Mouse (Mus musculus): Measurements from ENCODE around the gene Ppp1r1c. TPM values are rescaled to one million over a fixed set of nuclear protein-coding genes. Genes with fewer than 3 reads are reported as not detected.

The Ppp1r1c gene
- polyA plus RNA-seq, 1 experiment from 2014 or later, result not detected

DNA sequence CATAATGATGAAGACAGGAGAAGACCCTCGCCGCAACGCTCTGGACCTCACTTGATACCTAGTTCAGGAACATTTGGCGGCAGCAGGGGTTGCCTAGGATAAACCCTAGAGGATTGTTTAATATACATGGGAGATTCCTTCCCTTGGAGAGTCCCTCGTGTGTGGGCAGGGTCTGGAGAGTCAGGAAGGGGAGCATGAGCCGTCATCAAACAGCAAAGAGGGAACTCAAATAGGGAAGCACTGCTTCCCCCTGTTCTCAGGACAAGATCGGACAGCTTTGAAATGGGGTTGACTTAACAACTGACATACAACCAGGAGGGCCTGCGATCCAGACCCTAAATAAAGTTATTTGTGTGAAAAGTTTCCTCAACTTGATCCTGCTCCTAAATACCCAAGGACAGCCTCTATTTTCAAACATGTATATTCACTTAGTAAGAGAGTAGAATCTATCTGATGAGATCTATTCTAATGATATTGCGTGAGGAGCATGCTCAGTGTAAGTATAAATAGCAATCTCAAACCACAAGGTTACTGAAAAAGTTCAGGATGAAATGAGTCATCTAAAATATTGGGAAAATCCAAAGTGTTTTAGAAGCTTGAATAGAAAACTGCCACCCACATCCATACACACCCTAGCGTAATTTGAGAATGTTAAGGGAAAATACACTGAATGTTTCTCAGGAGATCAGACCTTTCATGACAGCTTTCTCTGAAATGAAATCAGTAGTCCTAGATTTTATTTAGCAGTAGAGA, 10.9 kb upstream of the Ppp1r1c start:
- Histone ChIP-seq H3K4me2 (no peak overlapping the region), H3K9ac (no peak overlapping the region), H3K36me3 (no peaks in the 10 kb centered on the region), H3K9me3 (replicated peaks) (no peaks in the 10 kb centered on the region), H3K4me1 (no peaks in the 10 kb centered on the region), H3K27ac (no peak overlapping the region), H3K27me3 (replicated peaks) (no peaks in the 10 kb centered on the region), H3K4me3 (no peak overlapping the region)
- 54% methylated on average over 10 of the region's 10 CpGs for WGBS (ENCODE audit: insufficient replicate concordance)
- no peak for ATAC-seq

DNA sequence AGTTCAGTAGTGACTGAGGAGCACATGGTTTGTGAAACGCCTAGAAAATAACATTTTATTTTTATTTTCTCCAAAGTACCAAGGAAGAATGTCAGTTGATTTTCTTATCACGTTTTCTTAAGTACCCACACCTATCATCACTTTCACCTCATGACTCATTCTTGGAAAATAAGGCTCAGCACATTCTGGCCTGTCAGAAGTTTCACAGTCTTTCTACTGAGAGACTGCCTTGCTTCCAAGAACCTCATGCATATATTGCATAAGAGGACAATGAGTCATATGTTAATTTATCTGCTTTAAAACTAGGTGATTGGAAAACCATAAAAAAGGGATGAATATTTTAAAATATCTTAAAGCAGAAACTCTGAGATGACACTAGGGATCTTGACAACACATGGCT, 9.4 kb upstream of the Ppp1r1c start:
- ATAC-seq, result no peak
- no peak overlapping the region for H3K27ac ChIP-seq
- H3K4me2 ChIP-seq, result no peak overlapping the region
- H3K36me3 ChIP-seq, result no peaks in the 10 kb centered on the region
- no peak overlapping the region for H3K4me3 ChIP-seq
- 39% methylated on average over 2 of the region's 2 CpGs for WGBS (ENCODE audit: insufficient replicate concordance)
- H3K9ac ChIP-seq, result no peak overlapping the region
- H3K4me1 ChIP-seq, result no peaks in the 10 kb centered on the region
- H3K27me3 ChIP-seq (replicated peaks), result no peaks in the 10 kb centered on the region
- H3K9me3 ChIP-seq (replicated peaks), result no peaks in the 10 kb centered on the region

DNA sequence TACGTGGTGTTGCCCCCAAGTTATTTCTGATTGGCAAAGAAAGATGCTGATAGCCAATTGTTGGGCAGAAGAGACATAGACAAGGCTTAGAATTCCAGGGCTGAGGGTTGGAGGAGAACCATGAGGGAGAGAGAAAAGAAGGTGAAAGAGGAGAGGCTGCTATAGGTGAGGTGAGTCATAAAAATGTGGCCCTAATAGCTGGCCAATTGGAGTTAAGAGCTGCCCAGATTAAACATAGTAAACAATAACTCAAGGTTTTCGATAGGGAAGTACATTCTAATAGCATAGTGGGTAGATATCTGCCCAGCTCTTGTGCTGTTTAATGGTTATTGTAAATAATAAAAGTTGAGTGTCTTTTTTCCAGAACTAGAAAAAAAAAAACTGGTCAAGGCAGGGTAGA, 2.8 kb upstream of the Ppp1r1c start:
- no peak overlapping the region for H3K4me2 ChIP-seq
- no peak overlapping the region for H3K4me3 ChIP-seq
- H3K9ac ChIP-seq, result no peak overlapping the region
- ATAC-seq, result no peak
- no peaks in the 10 kb centered on the region for H3K9me3 ChIP-seq (replicated peaks)
- no peaks in the 10 kb centered on the region for H3K27me3 ChIP-seq (replicated peaks)
- no peak overlapping the region for H3K27ac ChIP-seq
- H3K36me3 ChIP-seq, result no peaks in the 10 kb centered on the region
- H3K4me1 ChIP-seq, result no peaks in the 10 kb centered on the region
- 53% methylated on average over 2 of the region's 2 CpGs for WGBS (ENCODE audit: insufficient replicate concordance)

DNA sequence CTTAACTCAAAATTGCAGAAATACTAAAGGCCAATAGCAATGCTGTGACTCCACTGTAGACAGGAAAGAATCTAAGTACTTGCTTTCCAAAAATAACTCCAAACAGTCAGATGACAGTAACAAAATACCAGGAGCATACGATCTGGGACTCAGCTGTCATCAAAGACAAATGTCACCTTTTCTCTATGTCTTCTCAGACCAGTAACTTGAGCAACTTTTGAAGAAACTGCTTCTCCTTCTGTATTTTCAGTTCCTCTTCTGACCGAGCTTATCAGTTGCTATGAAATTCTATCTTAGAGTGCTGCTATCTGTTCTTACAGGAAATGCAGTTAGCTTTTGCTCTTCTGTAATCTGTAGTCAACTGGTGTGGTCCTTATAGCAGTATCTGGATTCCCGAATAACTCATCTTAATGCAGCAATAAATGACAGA, 6.1 kb downstream of the Ppp1r1c start:
- H3K36me3 ChIP-seq, result no peaks in the 10 kb centered on the region
- no peak overlapping the region for H3K27ac ChIP-seq
- H3K9ac ChIP-seq, result no peak overlapping the region
- 13% methylated on average over 3 of the region's 3 CpGs for WGBS (ENCODE audit: insufficient replicate concordance)
- no peak overlapping the region for H3K4me2 ChIP-seq
- ATAC-seq, result no peak
- H3K4me1 ChIP-seq, result peaks cover 6% of the 10 kb centered on the region; the same call in 1 of the 2 replicates
- H3K27me3 ChIP-seq (replicated peaks), result no peaks in the 10 kb centered on the region
- no peaks in the 10 kb centered on the region for H3K9me3 ChIP-seq (replicated peaks)
- H3K4me3 ChIP-seq, result no peak overlapping the region

DNA sequence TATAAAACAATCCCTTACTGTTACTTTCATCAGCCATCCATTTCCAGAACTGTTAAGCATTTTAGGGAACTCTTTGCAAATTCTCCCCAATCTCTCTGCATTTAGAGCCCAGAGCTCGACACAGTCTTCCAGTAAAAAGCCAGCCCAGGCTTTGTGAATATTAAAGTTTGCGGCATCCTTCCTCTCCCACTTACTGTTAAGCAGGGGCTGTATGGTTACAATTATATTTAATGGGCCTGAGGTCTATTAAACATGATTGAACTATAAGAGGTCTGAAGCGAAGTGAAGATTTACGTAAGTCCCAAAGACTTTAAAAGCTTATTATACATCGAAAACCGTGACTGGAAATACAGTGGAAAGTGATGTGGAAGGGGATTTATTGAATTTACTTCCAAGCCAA, 7.2 kb downstream of the Ppp1r1c start:
- H3K4me1 ChIP-seq, result peaks cover 6% of the 10 kb centered on the region; the same call in 1 of the 2 replicates

DNA sequence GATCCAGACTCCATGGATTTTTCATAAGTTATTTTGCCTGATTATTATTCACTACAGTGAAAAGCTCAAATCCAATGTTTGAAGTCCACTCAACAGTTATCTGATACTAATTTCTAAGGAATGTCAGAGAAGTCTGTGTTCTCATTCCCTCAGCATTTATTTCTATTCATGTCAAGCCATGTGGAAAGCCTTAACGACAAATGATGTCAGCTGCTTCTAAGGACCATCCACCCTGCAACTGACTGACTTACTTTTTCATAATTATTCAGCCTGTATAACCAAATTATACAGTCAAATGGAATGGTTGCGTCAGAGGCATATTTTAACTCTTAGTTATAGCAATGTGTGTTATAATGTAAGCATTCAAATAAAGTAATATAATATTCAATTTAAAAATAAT, 8.3 kb downstream of the Ppp1r1c start:
- no peak overlapping the region for H3K27ac ChIP-seq
- 69% methylated on average over 2 of the region's 2 CpGs for WGBS (ENCODE audit: insufficient replicate concordance)
- no peaks in the 10 kb centered on the region for H3K9me3 ChIP-seq (replicated peaks)
- no peaks in the 10 kb centered on the region for H3K36me3 ChIP-seq
- ATAC-seq, result no peak
- H3K4me1 ChIP-seq, result peaks cover 6% of the 10 kb centered on the region; the same call in 1 of the 2 replicates
- no peak overlapping the region for H3K4me2 ChIP-seq
- H3K4me3 ChIP-seq, result no peak overlapping the region
- no peaks in the 10 kb centered on the region for H3K27me3 ChIP-seq (replicated peaks)
- no peak overlapping the region for H3K9ac ChIP-seq

More for the DNA sequence above, 7.2 kb downstream of the Ppp1r1c start:
- no peak overlapping the region for H3K4me2 ChIP-seq
- H3K27ac ChIP-seq, result no peak overlapping the region
- no peaks in the 10 kb centered on the region for H3K9me3 ChIP-seq (replicated peaks)
- 79% methylated on average over 6 of the region's 6 CpGs for WGBS (ENCODE audit: insufficient replicate concordance)
- no peak overlapping the region for H3K4me3 ChIP-seq
- ATAC-seq, result no peak
- H3K27me3 ChIP-seq (replicated peaks), result no peaks in the 10 kb centered on the region
- H3K9ac ChIP-seq, result no peak overlapping the region
- no peaks in the 10 kb centered on the region for H3K36me3 ChIP-seq

DNA sequence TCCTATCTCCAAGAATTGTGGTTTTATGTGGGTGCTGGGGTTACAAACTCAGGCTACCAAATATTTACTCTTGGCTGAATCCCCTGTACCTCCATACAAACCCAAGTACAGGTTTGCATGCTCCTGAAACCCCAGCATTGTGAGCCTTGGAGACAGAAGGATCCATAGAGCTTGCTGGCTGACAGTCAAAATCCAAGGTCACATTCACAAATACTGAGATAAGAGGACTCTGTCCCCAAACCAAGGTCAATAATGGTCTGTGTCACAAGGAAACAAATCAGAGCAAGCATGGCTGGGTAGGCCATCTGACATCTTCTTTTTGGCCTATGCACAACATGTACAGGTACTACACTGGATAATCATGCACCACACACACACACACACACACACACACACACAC, 10.3 kb downstream of the Ppp1r1c start:
- no peak overlapping the region for H3K27ac ChIP-seq
- no peaks in the 10 kb centered on the region for H3K9me3 ChIP-seq (replicated peaks)
- no peak for ATAC-seq
- H3K9ac ChIP-seq, result no peak overlapping the region
- H3K4me2 ChIP-seq, result no peak overlapping the region
- no peaks in the 10 kb centered on the region for H3K36me3 ChIP-seq
- H3K4me1 ChIP-seq, result peaks cover 6% of the 10 kb centered on the region; the same call in 1 of the 2 replicates
- no peaks in the 10 kb centered on the region for H3K27me3 ChIP-seq (replicated peaks)
- no peak overlapping the region for H3K4me3 ChIP-seq

DNA sequence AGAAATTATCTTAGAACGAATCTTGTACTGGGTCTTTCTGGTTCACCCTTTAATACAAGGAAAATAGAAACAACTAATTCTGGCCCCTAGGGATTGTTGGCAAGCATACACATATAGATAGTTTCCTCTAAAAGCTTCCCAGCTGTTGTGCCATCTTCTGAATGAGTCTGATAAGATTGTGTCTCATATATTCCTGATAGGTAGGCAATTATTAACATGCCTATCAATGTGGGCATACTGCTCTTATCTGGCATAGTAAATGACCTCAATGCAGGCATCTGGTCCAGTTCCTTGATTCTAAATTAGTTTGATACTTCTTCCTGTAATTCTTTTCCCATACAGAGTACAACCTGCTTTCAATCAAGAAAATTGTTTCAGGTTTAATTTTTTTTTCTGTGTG, 14.8 kb downstream of the Ppp1r1c start:
- WGBS (ENCODE audit: insufficient replicate concordance), result 68% methylated on average over 1 of the region's 1 CpGs
- no peak overlapping the region for H3K9ac ChIP-seq
- ATAC-seq, result no peak

DNA sequence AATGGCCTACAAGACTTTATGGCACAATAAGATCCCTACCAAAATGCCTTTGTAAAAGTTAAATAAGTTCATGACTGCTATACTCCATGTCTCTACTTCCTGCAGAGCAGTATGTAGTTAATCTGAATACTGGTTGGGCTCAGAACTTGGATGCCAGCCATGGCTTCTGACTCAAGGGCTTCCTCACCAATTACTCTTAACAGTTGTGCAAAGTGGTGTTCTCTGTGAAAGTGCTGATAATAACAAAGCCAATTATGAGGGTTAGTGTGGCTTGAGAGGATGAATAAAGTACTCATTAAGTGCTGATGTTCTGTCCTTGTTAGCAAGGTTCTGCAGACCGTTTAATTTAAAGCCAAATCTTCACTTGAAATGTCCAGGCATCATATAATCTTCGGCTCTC, 31.4 kb downstream of the Ppp1r1c start:
- H3K4me1 ChIP-seq, result no peaks in the 10 kb centered on the region
- no peaks in the 10 kb centered on the region for H3K36me3 ChIP-seq
- H3K9ac ChIP-seq, result no peak overlapping the region
- no peaks in the 10 kb centered on the region for H3K9me3 ChIP-seq (replicated peaks)
- no peak overlapping the region for H3K27ac ChIP-seq
- no peak overlapping the region for H3K4me3 ChIP-seq
- 64% methylated on average over 2 of the region's 2 CpGs for WGBS (ENCODE audit: insufficient replicate concordance)
- H3K4me2 ChIP-seq, result no peak overlapping the region
- no peaks in the 10 kb centered on the region for H3K27me3 ChIP-seq (replicated peaks)
- ATAC-seq, result no peak

More for the DNA sequence above, 14.8 kb downstream of the Ppp1r1c start:
- Histone ChIP-seq H3K4me2 (no peak overlapping the region), H3K4me3 (no peak overlapping the region), H3K4me1 (no peaks in the 10 kb centered on the region), H3K9me3 (replicated peaks) (no peaks in the 10 kb centered on the region), H3K36me3 (no peaks in the 10 kb centered on the region), H3K27ac (no peak overlapping the region), H3K27me3 (replicated peaks) (no peaks in the 10 kb centered on the region)

DNA sequence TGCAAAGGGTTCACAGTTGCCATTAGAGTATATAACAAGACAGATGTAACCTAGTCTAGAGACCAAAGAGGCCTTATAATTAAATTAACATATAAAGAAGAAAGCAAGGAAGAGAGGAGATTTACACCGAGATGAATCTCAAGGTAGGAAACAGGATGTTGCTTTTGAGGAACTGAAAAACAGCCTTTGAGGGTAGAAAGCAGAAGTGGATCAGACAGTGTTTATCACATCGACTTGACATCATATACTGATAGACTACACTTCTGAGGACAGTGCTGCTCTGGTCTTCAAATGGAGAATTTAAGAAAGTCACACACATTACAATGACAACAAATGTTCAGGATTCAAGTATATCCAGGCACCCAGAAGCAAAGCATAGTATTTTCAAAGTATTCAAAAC, 34.4 kb downstream of the Ppp1r1c start:
- 28% methylated on average over 2 of the region's 2 CpGs for WGBS (ENCODE audit: insufficient replicate concordance)
- H3K27me3 ChIP-seq (replicated peaks), result no peaks in the 10 kb centered on the region

DNA sequence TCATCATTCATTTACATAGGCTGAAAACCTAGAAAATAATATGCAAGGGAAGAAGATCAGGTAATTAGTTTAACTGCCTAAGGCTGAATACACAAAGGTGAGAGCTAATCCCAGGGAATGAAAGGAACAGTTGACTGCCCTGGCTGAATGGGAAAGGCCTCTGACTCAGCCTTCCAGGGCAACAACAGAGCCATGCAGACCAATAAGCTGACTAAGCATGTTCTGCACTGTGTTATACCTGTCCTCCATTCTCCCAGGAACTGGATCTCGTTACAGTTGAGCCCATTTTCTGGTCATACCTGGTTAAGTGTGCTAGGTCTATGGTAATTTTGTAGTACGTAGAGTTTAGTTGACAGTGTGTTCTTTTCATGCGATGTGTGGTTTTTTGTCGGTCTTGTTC, 36.6 kb downstream of the Ppp1r1c start:
- Histone ChIP-seq H3K9ac (no peak overlapping the region), H3K4me2 (no peak overlapping the region), H3K27ac (no peak overlapping the region), H3K4me1 (no peaks in the 10 kb centered on the region), H3K4me3 (no peak overlapping the region), H3K27me3 (replicated peaks) (no peaks in the 10 kb centered on the region), H3K9me3 (replicated peaks) (no peaks in the 10 kb centered on the region), H3K36me3 (no peaks in the 10 kb centered on the region)
- ATAC-seq, result no peak
- WGBS (ENCODE audit: insufficient replicate concordance), result 77% methylated on average over 4 of the region's 4 CpGs

More for the DNA sequence above, 34.4 kb downstream of the Ppp1r1c start:
- Histone ChIP-seq H3K9ac (no peak overlapping the region), H3K27ac (no peak overlapping the region), H3K36me3 (no peaks in the 10 kb centered on the region), H3K4me1 (no peaks in the 10 kb centered on the region), H3K9me3 (replicated peaks) (no peaks in the 10 kb centered on the region), H3K4me2 (no peak overlapping the region), H3K4me3 (no peak overlapping the region)
- no peak for ATAC-seq

DNA sequence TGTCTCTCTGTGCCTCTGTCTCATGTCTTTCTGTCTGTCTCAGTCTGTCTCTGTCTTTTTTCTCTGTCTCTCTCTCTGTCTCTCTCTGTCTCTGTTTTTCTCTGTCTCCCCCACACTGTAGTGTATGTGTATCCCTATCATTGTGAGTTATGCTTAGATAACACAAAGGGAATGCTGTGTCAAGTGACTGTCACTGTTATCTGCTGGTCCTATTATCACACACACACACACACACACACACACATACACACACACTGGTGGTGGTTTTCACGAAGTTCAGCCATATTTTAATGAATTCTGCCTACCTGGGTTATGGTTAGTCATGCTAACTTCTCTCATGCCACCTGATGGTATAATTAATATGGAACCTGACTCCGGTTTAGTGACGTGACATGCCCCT, 44.1 kb downstream of the Ppp1r1c start:
- 0 out of 2 replicates have a peak overlapping the region, but pooled peaks have one; percentile 40 for H3K27ac ChIP-seq
- H3K27me3 ChIP-seq (replicated peaks), result no peaks in the 10 kb centered on the region
- 57% methylated on average over 3 of the region's 3 CpGs for WGBS (ENCODE audit: insufficient replicate concordance)
- H3K4me3 ChIP-seq, result no peak overlapping the region
- H3K9ac ChIP-seq, result no peak overlapping the region
- no peak overlapping the region for H3K4me2 ChIP-seq
- peak; percentile 97 for ATAC-seq
- peaks cover 13% of the 10 kb centered on the region for H3K4me1 ChIP-seq
- no peaks in the 10 kb centered on the region for H3K36me3 ChIP-seq
- H3K9me3 ChIP-seq (replicated peaks), result no peaks in the 10 kb centered on the region

DNA sequence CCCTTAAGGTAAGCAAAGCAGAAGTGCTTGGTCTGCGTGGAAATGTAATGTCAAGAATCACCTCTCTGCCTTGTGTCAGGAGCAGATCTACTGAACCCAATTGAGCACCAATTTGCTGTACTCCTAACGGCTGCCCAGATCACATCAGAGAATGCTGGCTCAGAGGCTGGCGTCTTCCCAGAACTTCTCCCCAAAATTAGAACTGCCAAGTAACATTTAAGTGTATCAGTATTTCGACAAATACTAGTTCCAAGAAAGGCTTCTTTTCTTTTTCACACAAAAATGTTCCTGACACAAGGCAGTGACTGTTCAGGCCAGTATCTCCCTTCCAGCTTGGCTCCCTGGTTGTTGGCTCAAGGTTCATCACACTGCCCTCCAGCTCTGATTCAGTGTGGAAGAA, 52.4 kb downstream of the Ppp1r1c start:
- WGBS (ENCODE audit: insufficient replicate concordance), result 77% methylated on average over 4 of the region's 4 CpGs

More for the DNA sequence above, 52.4 kb downstream of the Ppp1r1c start:
- Histone ChIP-seq H3K4me3 (no peak overlapping the region), H3K27me3 (replicated peaks) (no peaks in the 10 kb centered on the region), H3K9ac (no peak overlapping the region), H3K9me3 (replicated peaks) (no peaks in the 10 kb centered on the region), H3K36me3 (no peaks in the 10 kb centered on the region), H3K4me2 (no peak overlapping the region), H3K4me1 (peaks cover 26% of the 10 kb centered on the region), H3K27ac (no peak overlapping the region)
- no peak for ATAC-seq
